Mouse (Mus musculus): ENCODE measurements around the gene Aass.

GRCm38 (mm10) chr6:23132573-23133181 is at the start of gene Aass:
- TF ChIP-seq POLR2A (IDR thresholded peaks at IDR 0.05; ENCODE audit: low read depth, low read length), result no peak
- TF ChIP-seq CTCF (IDR thresholded peaks at IDR 0.05; ENCODE audit: extremely low read depth, insufficient read depth, insufficient read length, insufficient replicate concordance), result no peak

All from spleen, adult 2 months (tissue).